Mouse (Mus musculus): Measurements from ENCODE around the gene Spin1. TPM values are rescaled to one million over a fixed set of nuclear protein-coding genes. Genes with fewer than 3 reads are reported as not detected.
"Not testable (repeated sequence)": the region's sequence is repeated elsewhere in the genome, so short reads cannot be mapped to it uniquely, and the experiment has no call there.

Gene Spin1
- polyA plus RNA-seq (2015; fragmentation: Nextera tagmentation; extraction: Ambion mirVana): 81.4 and 90.7 TPM in 2 replicates

GRCm38 (mm10) chr13:51100233-51101015 lies at the start of gene Spin1:
Gene Spin1 (plus strand): TSS chr13:51100880.
- H3K9me3 ChIP-seq: peaks cover 3% of the 10 kb centered on the region; the same call in 1 of the 2 replicates
- peak within 1 kb of the TSS; percentile 87 for H3K4me3 ChIP-seq
- peaks cover 17% of the 10 kb centered on the region for H3K4me1 ChIP-seq
- peak within 1 kb of the TSS; percentile 86 for H3K4me2 ChIP-seq
- H3K36me3 ChIP-seq: peaks cover 7% of the 10 kb centered on the region
- H3K9ac ChIP-seq: peak within 1 kb of the TSS; percentile 94
- H3K27me3 ChIP-seq: no peaks in the 10 kb centered on the region
- peak; percentile 88 for ATAC-seq (ENCODE audit: insufficient number of reproducible peaks, low FRiP score, low TSS enrichment, low read depth)
- H3K27ac ChIP-seq: peak within 1 kb of the TSS; percentile 97
- under 1% methylated on average over 56 of the region's 85 CpGs for WGBS

DNA sequence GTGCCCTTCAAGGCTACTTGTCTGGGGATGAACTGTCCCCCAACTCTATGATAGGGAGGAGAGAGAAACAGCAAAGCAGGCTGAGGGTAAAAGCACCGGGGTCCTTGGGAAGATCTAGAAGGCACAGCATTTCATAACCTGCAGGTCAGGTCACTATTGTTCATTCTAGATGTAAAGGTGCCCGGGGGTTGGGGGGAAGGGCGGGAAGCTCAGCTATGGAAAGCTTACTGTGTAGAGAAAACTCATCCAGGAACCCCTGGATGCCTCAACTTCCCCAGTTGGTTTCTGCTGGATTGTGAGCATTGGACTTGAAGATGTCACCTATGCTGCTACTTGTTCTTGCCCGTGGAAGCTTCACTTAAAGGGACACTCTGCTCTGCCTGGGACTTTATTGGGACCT lies 49.7 kb upstream of the Spin1 start:
- Histone ChIP-seq H3K4me3 (no peak overlapping the region), H3K27me3 (no peaks in the 10 kb centered on the region), H3K4me1 (no peaks in the 10 kb centered on the region), H3K27ac (no peak overlapping the region), H3K9ac (no peak overlapping the region), H3K36me3 (no peaks in the 10 kb centered on the region), H3K9me3 (no peaks in the 10 kb centered on the region), H3K4me2 (no peak overlapping the region)
- no peak for ATAC-seq (ENCODE audit: insufficient number of reproducible peaks, low FRiP score, low TSS enrichment, low read depth)
- 91% methylated on average over 4 of the region's 4 CpGs for WGBS

- no peak overlapping the region for H3K27ac ChIP-seq
- no peak overlapping the region for H3K4me3 ChIP-seq
- H3K9me3 ChIP-seq: no peaks in the 10 kb centered on the region
- H3K4me2 ChIP-seq: no peak overlapping the region
- no peak for ATAC-seq (ENCODE audit: insufficient number of reproducible peaks, low FRiP score, low TSS enrichment, low read depth)
- WGBS: 57% methylated on average over 3 of the region's 3 CpGs
- H3K27me3 ChIP-seq: no peaks in the 10 kb centered on the region
- no peaks in the 10 kb centered on the region for H3K36me3 ChIP-seq
- H3K9ac ChIP-seq: no peak overlapping the region
- no peaks in the 10 kb centered on the region for H3K4me1 ChIP-seq
These were observed 48.3 kb upstream of the Spin1 start for GRCm38 (mm10) chr13:51052408-51052807.

- no peaks in the 10 kb centered on the region for H3K27me3 ChIP-seq
- H3K4me1 ChIP-seq: no peaks in the 10 kb centered on the region
- H3K9me3 ChIP-seq: no peaks in the 10 kb centered on the region
- WGBS: 62% methylated on average over 6 of the region's 6 CpGs
- H3K4me2 ChIP-seq: no peak overlapping the region
- no peaks in the 10 kb centered on the region for H3K36me3 ChIP-seq
- ATAC-seq (ENCODE audit: insufficient number of reproducible peaks, low FRiP score, low TSS enrichment, low read depth): no peak
- no peak overlapping the region for H3K27ac ChIP-seq
- no peak overlapping the region for H3K9ac ChIP-seq
- no peak overlapping the region for H3K4me3 ChIP-seq
These were observed 37.7 kb upstream of the Spin1 start for GRCm38 (mm10) chr13:51063024-51063423.

GRCm38 (mm10) chr13:51063721-51064120 lies 37.0 kb upstream of the Spin1 start:
- WGBS: 68% methylated on average over 1 of the region's 1 CpGs
- Histone ChIP-seq H3K4me2 (no peak overlapping the region), H3K36me3 (no peaks in the 10 kb centered on the region), H3K4me1 (no peaks in the 10 kb centered on the region), H3K9ac (no peak overlapping the region), H3K27ac (no peak overlapping the region), H3K4me3 (no peak overlapping the region), H3K27me3 (no peaks in the 10 kb centered on the region), H3K9me3 (no peaks in the 10 kb centered on the region)
- ATAC-seq (ENCODE audit: insufficient number of reproducible peaks, low FRiP score, low TSS enrichment, low read depth): no peak

- H3K4me3 ChIP-seq: no peak overlapping the region
- H3K27me3 ChIP-seq: no peaks in the 10 kb centered on the region
- no peaks in the 10 kb centered on the region for H3K36me3 ChIP-seq
- H3K9ac ChIP-seq: no peak overlapping the region
- no peaks in the 10 kb centered on the region for H3K9me3 ChIP-seq
- no peak overlapping the region for H3K4me2 ChIP-seq
- H3K4me1 ChIP-seq: no peaks in the 10 kb centered on the region
- ATAC-seq (ENCODE audit: insufficient number of reproducible peaks, low FRiP score, low TSS enrichment, low read depth): no peak
- no peak overlapping the region for H3K27ac ChIP-seq
- 74% methylated on average over 3 of the region's 3 CpGs for WGBS
These were observed 36.3 kb upstream of the Spin1 start for GRCm38 (mm10) chr13:51064429-51064828.

DNA sequence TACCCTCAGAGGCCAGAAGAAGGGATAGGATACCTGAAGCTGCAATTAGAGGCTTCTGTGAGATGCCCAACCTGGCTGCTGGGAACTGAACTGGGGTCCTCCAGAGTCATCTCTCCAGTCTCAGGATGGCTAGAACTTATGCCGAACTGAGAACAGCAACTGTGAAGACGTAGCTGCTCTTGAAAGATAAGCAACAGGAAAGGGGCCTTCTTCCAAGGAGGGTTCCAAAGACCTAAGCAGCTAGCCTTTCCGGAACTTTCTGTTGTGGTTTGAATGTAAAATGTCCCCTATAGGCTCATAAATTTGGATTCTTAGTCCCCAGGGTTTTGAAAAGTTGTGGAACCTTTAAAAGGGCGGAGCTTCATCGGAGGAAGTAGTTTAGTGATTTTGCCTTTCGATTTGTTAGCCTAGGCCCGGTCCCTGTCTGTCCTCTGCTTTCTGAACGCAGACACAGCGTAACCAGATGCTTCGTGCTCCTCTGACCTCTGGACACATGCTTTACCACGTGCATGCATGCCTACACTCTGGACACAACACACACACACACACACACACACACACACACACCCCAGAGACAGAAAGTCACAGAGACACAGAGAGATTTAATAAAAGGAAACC lies 29.5 kb upstream of the Spin1 start:
- H3K27me3 ChIP-seq: no peaks in the 10 kb centered on the region
- no peak overlapping the region for H3K9ac ChIP-seq
- 62% methylated on average over 11 of the region's 11 CpGs for WGBS
- H3K9me3 ChIP-seq: no peaks in the 10 kb centered on the region
- no peaks in the 10 kb centered on the region for H3K36me3 ChIP-seq
- H3K4me3 ChIP-seq: no peak overlapping the region
- H3K4me1 ChIP-seq: peaks cover 4% of the 10 kb centered on the region; the same call in 1 of the 2 replicates
- no peak for ATAC-seq (ENCODE audit: insufficient number of reproducible peaks, low FRiP score, low TSS enrichment, low read depth)
- no peak overlapping the region for H3K4me2 ChIP-seq
- no peak overlapping the region for H3K27ac ChIP-seq

DNA sequence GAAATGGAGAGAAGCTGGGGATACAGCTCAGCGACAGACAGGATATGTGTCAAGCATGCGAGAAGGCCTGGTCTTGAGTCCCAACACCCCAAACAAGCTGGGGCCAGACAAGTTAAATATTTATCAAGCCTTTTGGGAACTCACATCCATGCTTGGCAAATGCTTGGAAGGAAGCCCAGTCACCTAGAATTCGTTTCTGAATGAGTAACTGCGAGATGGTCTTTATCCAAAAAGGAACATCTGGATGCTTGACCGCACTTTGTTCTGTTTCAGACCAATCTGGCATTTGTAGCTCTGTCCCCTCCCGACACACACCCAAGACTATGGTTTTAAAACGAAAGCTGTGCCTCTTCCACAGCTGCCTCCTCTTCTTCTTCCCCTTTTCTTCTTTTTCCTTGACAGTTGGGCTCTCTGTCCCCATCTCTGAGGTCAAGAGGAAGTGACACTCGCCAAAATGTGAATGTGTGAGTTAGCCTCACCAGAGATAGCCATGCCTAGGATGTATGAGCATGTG lies 28.9 kb upstream of the Spin1 start:
- peaks cover 4% of the 10 kb centered on the region; the same call in 1 of the 2 replicates for H3K4me1 ChIP-seq
- H3K4me3 ChIP-seq: no peak overlapping the region
- H3K27ac ChIP-seq: no peak overlapping the region
- 64% methylated on average over 8 of the region's 8 CpGs for WGBS
- no peak overlapping the region for H3K9ac ChIP-seq
- H3K4me2 ChIP-seq: no peak overlapping the region
- ATAC-seq (ENCODE audit: insufficient number of reproducible peaks, low FRiP score, low TSS enrichment, low read depth): no peak
- no peaks in the 10 kb centered on the region for H3K36me3 ChIP-seq
- no peaks in the 10 kb centered on the region for H3K27me3 ChIP-seq
- H3K9me3 ChIP-seq: no peaks in the 10 kb centered on the region

DNA sequence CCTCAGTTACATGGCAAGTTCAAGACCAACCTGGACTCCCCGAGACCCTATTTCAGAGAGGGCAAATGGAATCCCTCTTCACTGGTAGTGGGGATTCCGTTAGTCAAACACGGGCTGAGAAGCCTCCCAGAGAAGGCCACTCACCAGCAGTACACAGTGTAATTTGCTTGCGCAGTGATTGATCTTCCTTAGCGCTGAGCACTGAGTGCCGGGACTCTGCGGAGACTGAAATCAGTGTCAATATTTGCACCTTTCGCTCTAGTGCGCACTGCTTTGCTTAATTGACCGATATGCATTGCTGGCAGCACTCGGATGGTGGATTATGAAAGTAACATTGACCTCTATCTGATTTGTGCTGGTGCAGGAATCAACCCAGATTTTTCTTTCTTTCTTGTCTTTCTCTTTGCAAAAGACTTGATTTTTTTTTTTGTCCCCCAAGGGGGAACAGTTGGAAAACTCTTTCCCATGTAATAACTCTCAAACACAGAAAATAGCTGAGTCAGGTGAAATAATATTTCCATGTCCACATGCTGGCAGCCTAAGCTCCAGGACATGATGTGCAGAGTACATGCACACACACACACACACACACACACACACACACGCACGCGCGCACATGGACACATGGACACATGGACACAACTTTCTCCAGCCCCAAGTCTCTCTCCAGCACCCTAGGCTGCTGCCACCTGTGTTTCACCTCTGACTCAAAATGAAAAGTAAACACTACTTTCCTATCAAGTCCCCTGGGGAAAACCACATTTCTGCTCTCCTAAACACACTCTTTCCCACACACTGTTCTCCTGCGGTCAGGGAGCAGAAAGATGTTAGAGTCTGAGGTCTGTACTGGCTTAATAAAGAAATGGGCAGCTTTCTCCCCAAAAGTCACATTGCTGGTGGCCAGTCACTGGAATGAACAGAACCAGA lies 27.5 kb upstream of the Spin1 start:
- WGBS: 88% methylated on average over 16 of the region's 16 CpGs
- H3K4me3 ChIP-seq: no peak overlapping the region
- no peaks in the 10 kb centered on the region for H3K9me3 ChIP-seq
- H3K4me2 ChIP-seq: no peak overlapping the region
- H3K27ac ChIP-seq: no peak overlapping the region
- no peaks in the 10 kb centered on the region for H3K27me3 ChIP-seq
- peaks cover 4% of the 10 kb centered on the region; the same call in 1 of the 2 replicates for H3K4me1 ChIP-seq
- H3K9ac ChIP-seq: no peak overlapping the region
- no peak for ATAC-seq (ENCODE audit: insufficient number of reproducible peaks, low FRiP score, low TSS enrichment, low read depth)
- no peaks in the 10 kb centered on the region for H3K36me3 ChIP-seq

DNA sequence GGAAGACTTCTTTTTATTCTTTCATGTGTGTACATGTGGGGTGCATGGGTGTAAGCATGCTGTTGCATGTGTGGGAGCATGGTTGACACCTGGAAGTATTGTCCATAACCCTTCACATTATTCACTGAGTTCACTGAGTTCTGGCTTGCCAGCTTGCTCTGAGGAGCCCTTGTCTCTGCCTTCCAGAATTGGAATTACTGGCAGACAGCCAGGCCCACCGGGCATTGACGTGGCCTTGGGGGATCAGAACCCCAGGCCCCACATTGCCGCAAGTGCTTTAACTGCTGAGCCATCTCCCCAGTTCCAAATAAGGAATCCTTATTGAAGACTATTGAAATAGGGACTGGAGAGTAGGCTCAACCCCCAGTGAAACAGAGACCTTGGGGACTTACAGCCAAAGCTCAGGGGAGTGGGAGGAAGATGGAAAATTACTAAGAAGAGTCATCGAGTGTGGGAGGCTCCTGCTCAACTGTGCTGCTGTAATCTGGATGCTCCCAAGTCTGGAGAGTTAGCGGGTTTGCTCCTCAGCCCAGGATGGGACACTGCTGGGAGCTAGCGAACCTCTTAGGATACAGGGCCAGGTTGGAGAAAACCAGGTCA lies 26.5 kb upstream of the Spin1 start:
- H3K27ac ChIP-seq: no peak overlapping the region
- WGBS: 53% methylated on average over 6 of the region's 6 CpGs
- no peak for ATAC-seq (ENCODE audit: insufficient number of reproducible peaks, low FRiP score, low TSS enrichment, low read depth)
- H3K36me3 ChIP-seq: no peaks in the 10 kb centered on the region
- H3K9ac ChIP-seq: no peak overlapping the region
- peaks cover 4% of the 10 kb centered on the region; the same call in 1 of the 2 replicates for H3K4me1 ChIP-seq
- no peaks in the 10 kb centered on the region for H3K27me3 ChIP-seq
- H3K4me3 ChIP-seq: no peak overlapping the region
- no peak overlapping the region for H3K4me2 ChIP-seq
- no peaks in the 10 kb centered on the region for H3K9me3 ChIP-seq

DNA sequence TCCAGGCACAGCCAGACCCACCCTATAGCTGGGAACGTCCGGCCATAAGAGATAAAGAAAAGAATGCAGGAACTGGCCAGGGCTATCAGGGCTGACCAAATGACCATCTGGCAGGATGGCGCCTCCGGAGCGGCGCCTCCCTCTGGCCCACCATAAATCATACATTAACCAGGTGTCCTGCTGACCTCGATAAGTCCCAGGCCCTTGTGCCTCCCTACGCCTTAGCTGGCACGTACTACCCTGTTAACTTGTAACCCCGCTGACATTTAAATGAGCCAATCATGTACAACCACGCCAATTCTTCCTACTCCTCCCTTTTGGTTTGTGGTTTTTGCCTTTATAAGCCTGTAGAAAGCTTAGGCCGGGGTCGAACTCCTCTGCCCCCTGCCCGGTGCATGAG lies 24.5 kb upstream of the Spin1 start:
- H3K4me1 ChIP-seq; H3K4me3 ChIP-seq; H3K4me2 ChIP-seq; H3K9me3 ChIP-seq; H3K36me3 ChIP-seq; H3K27ac ChIP-seq; H3K27me3 ChIP-seq; H3K9ac ChIP-seq; ATAC-seq (ENCODE audit: insufficient number of reproducible peaks, low FRiP score, low TSS enrichment, low read depth): not testable (repeated sequence)
- 92% methylated on average over 14 of the region's 14 CpGs for WGBS

Measured in limb, embryonic 15.5 days (tissue).